Mouse (Mus musculus) liver, postnatal 0 days (tissue): ENCODE data around the gene Zscan5b.
"Not testable (repeated sequence)": the region's sequence is repeated elsewhere in the genome, so short reads cannot be mapped to it uniquely, and the experiment has no call there.

Experiments
- CTCF ChIP-seq: sonication (generic); IDR thresholded peaks from 2 replicates; pipeline ENCODE4 v1.5.1; 2016; ENCODE audit warnings: antibody characterized with exemption, low read depth
- EP300 ChIP-seq: IDR thresholded peaks from 2 replicates; pipeline ENCODE4 v1.6.1; 2016; ENCODE audit warnings: antibody characterized with exemption, low read depth, mild to moderate bottlenecking

DNA sequence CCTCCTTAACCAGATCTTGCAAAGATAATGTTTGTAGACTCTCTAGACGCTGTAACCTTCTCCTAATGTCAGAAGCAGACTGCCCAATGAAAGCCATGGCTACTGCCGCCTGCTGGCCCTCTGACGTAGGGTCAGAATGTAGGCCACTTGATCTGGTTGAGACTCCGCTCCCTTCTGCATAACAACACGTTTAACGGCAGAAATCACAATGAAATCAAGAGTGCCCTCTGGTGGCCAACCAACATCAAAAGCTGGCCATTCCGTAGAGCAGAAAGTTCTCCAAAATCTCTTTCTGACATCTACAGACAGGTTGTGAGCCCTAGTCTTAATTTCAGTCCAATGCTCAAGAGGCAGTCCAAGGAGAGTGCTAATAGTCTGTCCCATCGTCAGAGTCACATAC lies 6.4 kb downstream of the Zscan5b start:
- not testable (repeated sequence) for TF ChIP-seq CTCF, EP300
